Mouse (Mus musculus): ENCODE results near the gene AF067063. TPM values are rescaled to one million over a fixed set of nuclear protein-coding genes. Genes with fewer than 3 reads are reported as not detected.

The AF067063 gene
- polyA plus RNA-seq, 1 experiment from 2014 or later = not detected

- Histone ChIP-seq H3K4me3 (ENCODE audit: low read depth, low read length) (no peak overlapping the region), H3K9me3 (ENCODE audit: control insufficient read depth, low read length) (no peaks in the 10 kb centered on the region), H3K4me2 (ENCODE audit: low read depth, low read length, severe bottlenecking) (no peak overlapping the region), H3K4me1 (replicated peaks; ENCODE audit: control insufficient read depth, insufficient read depth, low read length) (0 out of 2 replicates have a peak, but pooled peaks cover 2% of the 10 kb centered on the region), H3K9ac (ENCODE audit: low read length) (no peak overlapping the region), H3K27me3 (ENCODE audit: control insufficient read depth, insufficient read depth, low read length) (no peaks in the 10 kb centered on the region), H3K36me3 (ENCODE audit: control insufficient read depth, insufficient read depth, low read length) (no peaks in the 10 kb centered on the region), H3K27ac (ENCODE audit: low read depth, low read length) (no peak overlapping the region)
- DNase-seq (ENCODE audit: low spot score) (no peak), ATAC-seq (replicated peaks; ENCODE audit: low FRiP score) (no peak)
- WGBS = 66% methylated on average over 8 of the region's 8 CpGs
These were observed 13.2 kb downstream of the AF067063 start for GRCm38 (mm10) chr13:119816798-119817197.

GRCm38 (mm10) chr13:119810031-119810430 is 20.0 kb downstream of the AF067063 start:
- 88% methylated on average over 9 of the region's 9 CpGs for WGBS
- no peak for ATAC-seq (replicated peaks; ENCODE audit: low FRiP score)

GRCm38 (mm10) chr13:119808937-119809336 is 21.1 kb downstream of the AF067063 start:
- no peaks in the 10 kb centered on the region for H3K9me3 ChIP-seq (ENCODE audit: control insufficient read depth, low read length)
- ATAC-seq (replicated peaks; ENCODE audit: low FRiP score) = no peak

More at GRCm38 (mm10) chr13:119810031-119810430, 20.0 kb downstream of the AF067063 start:
- Histone ChIP-seq H3K27ac (ENCODE audit: low read depth, low read length) (no peak overlapping the region), H3K4me3 (ENCODE audit: low read depth, low read length) (no peak overlapping the region), H3K4me1 (replicated peaks; ENCODE audit: control insufficient read depth, insufficient read depth, low read length) (no peaks in the 10 kb centered on the region), H3K9ac (ENCODE audit: low read length) (no peak overlapping the region), H3K9me3 (ENCODE audit: control insufficient read depth, low read length) (no peaks in the 10 kb centered on the region), H3K27me3 (ENCODE audit: control insufficient read depth, insufficient read depth, low read length) (no peaks in the 10 kb centered on the region), H3K36me3 (ENCODE audit: control insufficient read depth, insufficient read depth, low read length) (no peaks in the 10 kb centered on the region), H3K4me2 (ENCODE audit: low read depth, low read length, severe bottlenecking) (no peak overlapping the region)
- no peak for DNase-seq (ENCODE audit: low spot score)

GRCm38 (mm10) chr13:119797656-119798055 is 32.4 kb downstream of the AF067063 start:
- no peak for DNase-seq (ENCODE audit: low spot score)
- WGBS = 79% methylated on average over 4 of the region's 4 CpGs
- Histone ChIP-seq H3K27me3 (ENCODE audit: control insufficient read depth, insufficient read depth, low read length) (no peaks in the 10 kb centered on the region), H3K4me1 (replicated peaks; ENCODE audit: control insufficient read depth, insufficient read depth, low read length) (no peaks in the 10 kb centered on the region), H3K4me3 (ENCODE audit: low read depth, low read length) (no peak overlapping the region), H3K9me3 (ENCODE audit: control insufficient read depth, low read length) (no peaks in the 10 kb centered on the region), H3K4me2 (ENCODE audit: low read depth, low read length, severe bottlenecking) (no peak overlapping the region), H3K36me3 (ENCODE audit: control insufficient read depth, insufficient read depth, low read length) (no peaks in the 10 kb centered on the region), H3K9ac (ENCODE audit: low read length) (no peak overlapping the region), H3K27ac (ENCODE audit: low read depth, low read length) (no peak overlapping the region)
- ATAC-seq (replicated peaks; ENCODE audit: low FRiP score) = no peak

More at GRCm38 (mm10) chr13:119808937-119809336, 21.1 kb downstream of the AF067063 start:
- no peak overlapping the region for H3K9ac ChIP-seq (ENCODE audit: low read length)
- no peak overlapping the region for H3K4me3 ChIP-seq (ENCODE audit: low read depth, low read length)
- 91% methylated on average over 2 of the region's 2 CpGs for WGBS
- H3K36me3 ChIP-seq (ENCODE audit: control insufficient read depth, insufficient read depth, low read length) = no peaks in the 10 kb centered on the region
- H3K4me2 ChIP-seq (ENCODE audit: low read depth, low read length, severe bottlenecking) = no peak overlapping the region
- no peaks in the 10 kb centered on the region for H3K4me1 ChIP-seq (replicated peaks; ENCODE audit: control insufficient read depth, insufficient read depth, low read length)
- H3K27me3 ChIP-seq (ENCODE audit: control insufficient read depth, insufficient read depth, low read length) = no peaks in the 10 kb centered on the region
- no peak overlapping the region for H3K27ac ChIP-seq (ENCODE audit: low read depth, low read length)
- no peak for DNase-seq (ENCODE audit: low spot score)

GRCm38 (mm10) chr13:119792791-119793404 is 37.1 kb downstream of the AF067063 start:
- H3K36me3 ChIP-seq (ENCODE audit: control insufficient read depth, insufficient read depth, low read length) = no peaks in the 10 kb centered on the region; the same call in 1 of the 2 replicates
- H3K4me2 ChIP-seq (ENCODE audit: low read depth, low read length, severe bottlenecking) = no peak overlapping the region
- H3K4me1 ChIP-seq (replicated peaks; ENCODE audit: control insufficient read depth, insufficient read depth, low read length) = peaks cover 2% of the 10 kb centered on the region; the same call in 1 of the 2 replicates
- H3K27me3 ChIP-seq (ENCODE audit: control insufficient read depth, insufficient read depth, low read length) = no peaks in the 10 kb centered on the region
- no peak overlapping the region for H3K4me3 ChIP-seq (ENCODE audit: low read depth, low read length)
- no peak for ATAC-seq (replicated peaks; ENCODE audit: low FRiP score)
- H3K9ac ChIP-seq (ENCODE audit: low read length) = no peak overlapping the region
- no peak overlapping the region for H3K27ac ChIP-seq (ENCODE audit: low read depth, low read length)
- no peaks in the 10 kb centered on the region for H3K9me3 ChIP-seq (ENCODE audit: control insufficient read depth, low read length)
- no peak for DNase-seq (ENCODE audit: low spot score)
- WGBS = 88% methylated on average over 5 of the region's 5 CpGs

- Histone ChIP-seq H3K27me3 (ENCODE audit: control insufficient read depth, insufficient read depth, low read length) (no peaks in the 10 kb centered on the region), H3K4me1 (replicated peaks; ENCODE audit: control insufficient read depth, insufficient read depth, low read length) (peaks cover 2% of the 10 kb centered on the region; the same call in 1 of the 2 replicates), H3K9me3 (ENCODE audit: control insufficient read depth, low read length) (no peaks in the 10 kb centered on the region), H3K36me3 (ENCODE audit: control insufficient read depth, insufficient read depth, low read length) (no peaks in the 10 kb centered on the region; the same call in 1 of the 2 replicates), H3K4me2 (ENCODE audit: low read depth, low read length, severe bottlenecking) (peak overlapping the region; percentile 71), H3K9ac (ENCODE audit: low read length) (peak overlapping the region; percentile 94), H3K4me3 (ENCODE audit: low read depth, low read length) (peak overlapping the region; percentile 84), H3K27ac (ENCODE audit: low read depth, low read length) (peak overlapping the region; percentile 90)
- WGBS = 3% methylated on average over 18 of the region's 18 CpGs
- no peak for DNase-seq (ENCODE audit: low spot score)
- ATAC-seq (replicated peaks; ENCODE audit: low FRiP score) = no peak
These were observed 38.4 kb downstream of the AF067063 start for GRCm38 (mm10) chr13:119791580-119792135.

- H3K27me3 ChIP-seq (ENCODE audit: control insufficient read depth, insufficient read depth, low read length) = no peaks in the 10 kb centered on the region
- DNase-seq (ENCODE audit: low spot score) (peak; percentile 98), ATAC-seq (replicated peaks; ENCODE audit: low FRiP score) (peak; percentile 97)
- peak within 1 kb of the TSS; percentile 71 for H3K4me2 ChIP-seq (ENCODE audit: low read depth, low read length, severe bottlenecking)
- H3K4me1 ChIP-seq (replicated peaks; ENCODE audit: control insufficient read depth, insufficient read depth, low read length) = peaks cover 2% of the 10 kb centered on the region; the same call in 1 of the 2 replicates
- no peaks in the 10 kb centered on the region for H3K9me3 ChIP-seq (ENCODE audit: control insufficient read depth, low read length)
- peak within 1 kb of the TSS; percentile 84 for H3K4me3 ChIP-seq (ENCODE audit: low read depth, low read length)
- H3K36me3 ChIP-seq (ENCODE audit: control insufficient read depth, insufficient read depth, low read length) = no peaks in the 10 kb centered on the region; the same call in 1 of the 2 replicates
- H3K9ac ChIP-seq (ENCODE audit: low read length) = peak within 1 kb of the TSS; percentile 94
- peak within 1 kb of the TSS; percentile 90 for H3K27ac ChIP-seq (ENCODE audit: low read depth, low read length)
- WGBS = under 1% methylated on average over 83 of the region's 86 CpGs
These were observed 39.0 kb downstream of the AF067063 start, which contains the start of gene Zfp131 for GRCm38 (mm10) chr13:119790761-119791579. Gene Zfp131 (minus strand): TSS chr13:119790889.

GRCm38 (mm10) chr13:119789851-119790717 is 39.9 kb downstream of the AF067063 start:
- DNase-seq (ENCODE audit: low spot score) (peak; percentile 68), ATAC-seq (replicated peaks; ENCODE audit: low FRiP score) (peak; percentile 66)
- H3K4me1 ChIP-seq (replicated peaks; ENCODE audit: control insufficient read depth, insufficient read depth, low read length) = peaks cover 2% of the 10 kb centered on the region; the same call in 1 of the 2 replicates
- 2% methylated on average over 44 of the region's 66 CpGs for WGBS
- H3K36me3 ChIP-seq (ENCODE audit: control insufficient read depth, insufficient read depth, low read length) = no peaks in the 10 kb centered on the region; the same call in 1 of the 2 replicates
- H3K9ac ChIP-seq (ENCODE audit: low read length) = peak overlapping the region; percentile 94
- no peaks in the 10 kb centered on the region for H3K9me3 ChIP-seq (ENCODE audit: control insufficient read depth, low read length)
- no peaks in the 10 kb centered on the region for H3K27me3 ChIP-seq (ENCODE audit: control insufficient read depth, insufficient read depth, low read length)
- peak overlapping the region; percentile 84 for H3K4me3 ChIP-seq (ENCODE audit: low read depth, low read length)
- peak overlapping the region; percentile 65 for H3K4me2 ChIP-seq (ENCODE audit: low read depth, low read length, severe bottlenecking)
- peak overlapping the region; percentile 90 for H3K27ac ChIP-seq (ENCODE audit: low read depth, low read length)

Measured in forebrain, embryonic 11.5 days (tissue).